Mouse (Mus musculus): ENCODE data around the gene Zc3h12d. TPM values are rescaled to one million over a fixed set of nuclear protein-coding genes. Genes with fewer than 3 reads are reported as not detected.

Zc3h12d gene
- not detected in 2 replicates for polyA plus RNA-seq (2021; fragmentation: Nextera tagmentation)
- long read RNA-seq, experiment 1 = 0 reads
- long read RNA-seq, experiment 2 = 0 reads

GRCm38 (mm10) chr10:7832171-7832676 lies at the start of gene Zc3h12d:
Gene Zc3h12d (plus strand): TSS chr10:7832470.

GRCm38 (mm10) chr10:7792751-7793385 lies 39.4 kb upstream of the Zc3h12d start, which contains the start of the genes Ginm1 and Ppil4:
Gene Ginm1 (minus strand): TSS chr10:7792824.
Gene Ppil4 (plus strand): TSS chr10:7792891.

Small RNA genes within 50 kb of the gene (microRNA-seq; reads per million reads assigned to microRNA genes)
- not detected for gene Mir5104

Other genes starting within 250 kb of the Zc3h12d start
- gene Lrp11, start 242.7 kb upstream of the Zc3h12d start, polyA plus RNA-seq (2021; fragmentation: Nextera tagmentation) = 106 and 118 TPM in 2 replicates
- gene Nup43, start 165.0 kb upstream of the Zc3h12d start, polyA plus RNA-seq (2021; fragmentation: Nextera tagmentation) = 11.8 and 12.6 TPM in 2 replicates
- gene Pcmt1, start 151.3 kb upstream of the Zc3h12d start, polyA plus RNA-seq (2021; fragmentation: Nextera tagmentation) = 233 and 235 TPM in 2 replicates
- 1.2 and 1.5 TPM in 2 replicates for gene Lats1, start 151.3 kb upstream of the Zc3h12d start, polyA plus RNA-seq (2021; fragmentation: Nextera tagmentation)
- gene Katna1, start 106.5 kb upstream of the Zc3h12d start, polyA plus RNA-seq (2021; fragmentation: Nextera tagmentation) = 11.6 and 12.1 TPM in 2 replicates
- gene Ginm1, start 39.6 kb upstream of the Zc3h12d start, polyA plus RNA-seq (2021; fragmentation: Nextera tagmentation) = 48.6 and 56.9 TPM in 2 replicates
- 24.2 and 25.6 TPM in 2 replicates for gene Ppil4, start 39.6 kb upstream of the Zc3h12d start, polyA plus RNA-seq (2021; fragmentation: Nextera tagmentation)
- gene Tab2, start 123.8 kb downstream of the Zc3h12d start, polyA plus RNA-seq (2021; fragmentation: Nextera tagmentation) = 5.3 and 5.6 TPM in 2 replicates